Comparison of ENCODE assay signal across 11 mouse cellular contexts in genomic region chr19:23489780-23490179, GRCm38 (mm10). TPM values are rescaled to one million over a fixed set of nuclear protein-coding genes. Genes with fewer than 3 reads are reported as not detected.
A peak's percentile ranks its signal among the peaks of the same experiment; 100 is the strongest.
DNase-seq lines count a peak whose midpoint lies in the region; ATAC-seq and TF ChIP-seq lines count a peak whose summit lies in the region.
"Had no signal": no experiment of that assay in that cellular context is flagged by ENCODE, and none has a peak within 500 bp of the region (broad histone marks: within the 10 kb centered on the region; RNA-seq: fewer than 3 reads in every experiment).

No protein-coding gene starts in this region.

- H3K4me3 ChIP-seq in hindbrain, postnatal 0 days (ENCODE audit: low read length): no peak overlapping the region
- no peak overlapping the region for H3K4me3 ChIP-seq in hindbrain, embryonic 10.5 days
- no peak overlapping the region for H3K4me3 ChIP-seq in liver, embryonic 12.5 days
- H3K4me3 ChIP-seq in stomach, postnatal 0 days (ENCODE audit: low read depth, low read length): no peak overlapping the region
- no peak overlapping the region for H3K4me3 ChIP-seq in limb, embryonic 10.5 days
- H3K4me3 ChIP-seq: stomach, embryonic 15.5 days had no signal

- 47% methylated on average over 8 of the region's 8 CpGs for whole genome bisulfite sequencing in hindbrain, postnatal 0 days
- 60% methylated on average over 8 of the region's 8 CpGs for WGBS in hindbrain, embryonic 10.5 days
- WGBS in liver, embryonic 12.5 days (ENCODE audit: insufficient replicate concordance): 9% methylated on average over 8 of the region's 8 CpGs
- WGBS in stomach, postnatal 0 days: 35% methylated on average over 8 of the region's 8 CpGs
- 52% methylated on average over 8 of the region's 8 CpGs for WGBS in limb, embryonic 10.5 days

- peak; percentile 37 for DNase-seq in hindbrain, postnatal 0 days (ENCODE audit: low spot score)
- DNase-seq in hindbrain, embryonic 10.5 days (ENCODE audit: low spot score): no peak
- DNase-seq in adipocyte (ENCODE audit: low spot score): peak; percentile 73
- peak; percentile 63 for DNase-seq in heart, adult 8-10 months (ENCODE audit: low spot score)
- DNase-seq in stomach, postnatal 0 days (ENCODE audit: low spot score): no peak
- DNase-seq in right cerebral cortex, postnatal 14 days: no peak
- no peak for DNase-seq in limb, embryonic 10.5 days (ENCODE audit: low spot score)

- no peaks in the 10 kb centered on the region for H3K9me3 ChIP-seq in hindbrain, postnatal 0 days (ENCODE audit: low read length)
- no peaks in the 10 kb centered on the region for H3K9me3 ChIP-seq in hindbrain, embryonic 10.5 days
- H3K9me3 ChIP-seq in liver, embryonic 12.5 days (replicated peaks): no peaks in the 10 kb centered on the region
- H3K9me3 ChIP-seq in stomach, postnatal 0 days (ENCODE audit: control insufficient read depth, low read length): no peaks in the 10 kb centered on the region
- no peaks in the 10 kb centered on the region for H3K9me3 ChIP-seq in limb, embryonic 10.5 days (replicated peaks)
- H3K9me3 ChIP-seq: stomach, embryonic 15.5 days had no signal

- H3K27me3 ChIP-seq in hindbrain, postnatal 0 days (ENCODE audit: insufficient read depth, low read length): no peaks in the 10 kb centered on the region
- no peaks in the 10 kb centered on the region for H3K27me3 ChIP-seq in hindbrain, embryonic 10.5 days (ENCODE audit: insufficient read depth, poor library complexity, severe bottlenecking)
- no peaks in the 10 kb centered on the region for H3K27me3 ChIP-seq in liver, embryonic 12.5 days (replicated peaks)
- H3K27me3 ChIP-seq in stomach, postnatal 0 days (ENCODE audit: control insufficient read depth, insufficient read depth, low read length): no peaks in the 10 kb centered on the region
- no peaks in the 10 kb centered on the region for H3K27me3 ChIP-seq in limb, embryonic 10.5 days (ENCODE audit: low read depth, poor library complexity, severe bottlenecking)
- H3K27me3 ChIP-seq: stomach, embryonic 15.5 days had no signal

- TF ChIP-seq CTCF in hindbrain, postnatal 0 days (IDR thresholded peaks at IDR 0.05; ENCODE audit: low read depth): no peak
- no peak for TF ChIP-seq CTCF in stomach, postnatal 0 days (IDR thresholded peaks at IDR 0.05; ENCODE audit: low read depth)

- no peak for ATAC-seq in hindbrain, postnatal 0 days
- peak; percentile 47; the same call in 1 of the 2 replicates for ATAC-seq in liver, embryonic 12.5 days
- ATAC-seq in stomach, postnatal 0 days (ENCODE audit: low FRiP score, low TSS enrichment): no peak

- H3K36me3 ChIP-seq in hindbrain, postnatal 0 days (ENCODE audit: insufficient read depth, low read length): no peaks in the 10 kb centered on the region
- no peaks in the 10 kb centered on the region for H3K36me3 ChIP-seq in hindbrain, embryonic 10.5 days
- H3K36me3 ChIP-seq in liver, embryonic 12.5 days: no peaks in the 10 kb centered on the region
- no peaks in the 10 kb centered on the region for H3K36me3 ChIP-seq in stomach, postnatal 0 days (ENCODE audit: control insufficient read depth, insufficient read depth, low read length)
- H3K36me3 ChIP-seq in limb, embryonic 10.5 days: no peaks in the 10 kb centered on the region
- H3K36me3 ChIP-seq: stomach, embryonic 15.5 days had no signal

- H3K9ac ChIP-seq in hindbrain, postnatal 0 days (replicated peaks; ENCODE audit: low read length): no peak overlapping the region
- H3K9ac ChIP-seq in liver, embryonic 12.5 days: no peak overlapping the region
- no peak overlapping the region for H3K9ac ChIP-seq in stomach, postnatal 0 days (ENCODE audit: low read length)
- H3K9ac ChIP-seq: liver, embryonic 14.5 days; stomach, embryonic 15.5 days had no signal

- no peak overlapping the region for H3K27ac ChIP-seq in hindbrain, postnatal 0 days
- no peak overlapping the region for H3K27ac ChIP-seq in hindbrain, embryonic 10.5 days
- H3K27ac ChIP-seq in liver, embryonic 12.5 days: no peak overlapping the region
- H3K27ac ChIP-seq in stomach, postnatal 0 days (replicated peaks): no peak overlapping the region
- H3K27ac ChIP-seq in limb, embryonic 10.5 days: no peak overlapping the region
- H3K27ac ChIP-seq: liver, embryonic 14.5 days; stomach, embryonic 15.5 days had no signal

- no peak for TF ChIP-seq EP300 in stomach, postnatal 0 days (optimal IDR thresholded peaks at IDR 0.05)

- H3K4me2 ChIP-seq in hindbrain, postnatal 0 days (ENCODE audit: low read depth, low read length): no peak overlapping the region
- H3K4me2 ChIP-seq in liver, embryonic 12.5 days: no peak overlapping the region
- no peak overlapping the region for H3K4me2 ChIP-seq in stomach, postnatal 0 days (replicated peaks; ENCODE audit: low read depth)
- H3K4me2 ChIP-seq: stomach, embryonic 15.5 days had no signal

- H3K4me1 ChIP-seq in hindbrain, postnatal 0 days (ENCODE audit: insufficient read depth, low read length): no peaks in the 10 kb centered on the region
- H3K4me1 ChIP-seq in hindbrain, embryonic 10.5 days (replicated peaks): no peaks in the 10 kb centered on the region
- no peaks in the 10 kb centered on the region for H3K4me1 ChIP-seq in liver, embryonic 12.5 days
- no peaks in the 10 kb centered on the region for H3K4me1 ChIP-seq in stomach, postnatal 0 days (replicated peaks; ENCODE audit: control insufficient read depth, insufficient read depth)
- peaks cover 4% of the 10 kb centered on the region for H3K4me1 ChIP-seq in limb, embryonic 10.5 days
- H3K4me1 ChIP-seq: stomach, embryonic 15.5 days had no signal

RNA-seq across cellular contexts. Expression of gene Mamdc2, which starts 41.5 kb away (rescaled TPM):
- 2.5 and 3.2 TPM in 2 replicates for total RNA-seq in hindbrain, postnatal 0 days (2014; rRNA removed)
- 4.0 and 4.3 TPM in 2 replicates for polyA plus RNA-seq in hindbrain, postnatal 0 days (2015; fragmentation: Nextera tagmentation; extraction: Ambion mirVana)
- 1.2 and 1.3 TPM in 2 replicates for polyA plus RNA-seq in hindbrain, embryonic 10.5 days (2016; fragmentation: Nextera tagmentation; extraction: Ambion mirVana)
- 1 to 10 TPM; 1.6 to 2.0 (median 1.7) TPM for total RNA-seq in heart, adult 8-10 months (2022)
- 0.23 and 0.33 TPM in 2 replicates for polyA plus RNA-seq in liver, embryonic 12.5 days (2016; fragmentation: Nextera tagmentation; extraction: Ambion mirVana)
- polyA plus RNA-seq in stomach, postnatal 0 days (2015; fragmentation: Nextera tagmentation; extraction: Ambion mirVana): 3.9 and 5.1 TPM in 2 replicates
- polyA plus RNA-seq in limb, embryonic 10.5 days (2016; fragmentation: Nextera tagmentation; extraction: Ambion mirVana): 2.0 and 2.3 TPM in 2 replicates
- total RNA-seq: neutrophil, adult 5-6 weeks had no signal

Comparison
In these comparisons a context has a peak if more than half of its experiments do, and no peak if none do; other contexts are left out.
1. DNase-seq: peak in hindbrain, postnatal 0 days (single experiment), adipocyte (single experiment) and heart, adult 8-10 months (single experiment); none in hindbrain, embryonic 10.5 days (single experiment), stomach, postnatal 0 days (single experiment), right cerebral cortex, postnatal 14 days (single experiment) and limb, embryonic 10.5 days (single experiment).